Mouse (Mus musculus) liver, embryonic 16.5 days (tissue): Measurements from ENCODE around the gene Htr1f. TPM values are rescaled to one million over a fixed set of nuclear protein-coding genes. Genes with fewer than 3 reads are reported as not detected.
"Not testable (repeated sequence)": the region's sequence is repeated elsewhere in the genome, so short reads cannot be mapped to it uniquely, and the experiment has no call there.

Source experiments
- ATAC-seq: fragments of 200-750 bp; cut with Nextera tagmentation; 2 replicates; pipeline ENCODE4 v1.8.0; 2017; ENCODE audit warnings: low read depth, mild to moderate bottlenecking, moderate number of reproducible peaks, moderate library complexity
- H3K27ac ChIP-seq: fragments of 300-500 bp; sonication (generic); 2 replicates; pipeline ENCODE4 v1.5.1; 2014; ENCODE audit warnings: mild to moderate bottlenecking, low read length
- H3K27me3 ChIP-seq: fragments of 300-500 bp; sonication (generic); 2 replicates; pipeline ENCODE4 v1.6.1; 2014; ENCODE audit warnings: low read depth, low read length, mixed read lengths; ENCODE audit not compliant: control insufficient read depth, insufficient read depth
- H3K36me3 ChIP-seq: fragments of 300-500 bp; sonication (generic); 2 replicates; pipeline ENCODE4 v1.6.1; 2014; ENCODE audit warnings: mild to moderate bottlenecking; ENCODE audit not compliant: control insufficient read depth, insufficient read depth
- H3K4me1 ChIP-seq: fragments of 300-500 bp; sonication (generic); 2 replicates; pipeline ENCODE4 v1.6.1; 2014; ENCODE audit warnings: low read depth, low read length, mixed read lengths; ENCODE audit not compliant: control insufficient read depth
- H3K4me2 ChIP-seq: fragments of 300-500 bp; sonication (generic); 2 replicates; pipeline ENCODE4 v1.6.1; 2014; ENCODE audit warnings: low read depth, low read length, mixed read lengths
- H3K4me3 ChIP-seq: fragments of 300-500 bp; sonication (generic); 2 replicates; pipeline ENCODE4 v1.5.1; 2014; ENCODE audit warnings: low read depth, mild to moderate bottlenecking, low read length
- H3K9ac ChIP-seq: fragments of 300-500 bp; sonication (generic); 2 replicates; pipeline ENCODE4 v1.6.1; 2014; ENCODE audit warnings: low read depth, low read length
- H3K9me3 ChIP-seq: fragments of 300-500 bp; sonication (generic); replicated peaks from 2 replicates; pipeline ENCODE4 v1.6.1; 2016; ENCODE audit warnings: low read length; ENCODE audit not compliant: control insufficient read depth
- WGBS: fragments of 180-500 bp; shearing (Covaris S2); extraction: QIAGEN DNeasy Blood & Tissue Kit; methylation state at CpG from one replicate; pipeline ENCODE4 v1.1.7; 2014; ENCODE audit not compliant: insufficient replicate concordance; 5-methylcytosine and 5-hydroxymethylcytosine counted together
- polyA plus RNA-seq: library from polyadenylated mRNA; unstranded; fragments of >200 nt; fragmentation: Nextera tagmentation; extraction: Ambion mirVana; gene quantifications from 2 replicates; pipeline ENCODE4 v1.2.1, GENCODE M21; 2015

Htr1f gene
- polyA plus RNA-seq, 1 experiment from 2014 or later = not detected

DNA sequence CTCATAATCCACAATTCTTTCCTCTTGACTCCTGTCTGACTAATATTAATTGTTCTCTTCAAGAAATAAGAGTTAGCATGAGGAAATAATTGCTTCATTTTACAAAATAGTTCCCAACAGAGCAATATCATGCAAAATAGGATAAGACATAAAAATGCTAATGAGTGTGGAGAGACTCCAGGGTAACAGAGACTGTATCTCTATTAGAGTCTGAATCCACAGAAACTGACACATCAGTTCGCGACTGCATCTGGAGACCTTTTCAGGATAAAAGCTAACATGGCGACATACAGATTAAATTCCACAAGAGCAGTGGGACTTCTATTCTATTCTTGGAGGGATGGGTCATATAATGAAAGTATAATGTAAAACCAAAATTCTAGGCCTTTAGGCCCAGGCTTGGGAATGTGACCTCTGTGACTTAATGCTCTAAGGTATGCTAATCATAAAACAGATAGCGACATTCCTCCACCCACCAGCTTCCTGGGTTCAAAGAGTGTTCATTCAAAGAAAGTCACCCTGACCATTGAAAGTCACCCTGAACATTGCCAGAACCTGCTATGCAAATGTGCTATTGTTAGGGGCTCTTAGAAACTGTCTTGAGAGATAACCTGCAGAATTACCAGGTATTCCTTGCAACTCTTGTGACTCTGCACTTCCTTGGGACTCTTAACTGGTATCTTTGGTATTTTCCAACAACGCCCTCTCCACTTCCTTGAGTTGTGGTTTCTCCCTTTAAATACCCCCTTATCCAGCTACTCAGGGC lies 67.8 kb downstream of the Htr1f start:
- H3K27me3 ChIP-seq, H3K27ac ChIP-seq, H3K36me3 ChIP-seq, H3K9ac ChIP-seq, ATAC-seq, H3K4me1 ChIP-seq, H3K4me2 ChIP-seq, H3K4me3 ChIP-seq, H3K9me3 ChIP-seq: not testable (repeated sequence)
- 70% methylated on average over 5 of the region's 5 CpGs for WGBS

DNA sequence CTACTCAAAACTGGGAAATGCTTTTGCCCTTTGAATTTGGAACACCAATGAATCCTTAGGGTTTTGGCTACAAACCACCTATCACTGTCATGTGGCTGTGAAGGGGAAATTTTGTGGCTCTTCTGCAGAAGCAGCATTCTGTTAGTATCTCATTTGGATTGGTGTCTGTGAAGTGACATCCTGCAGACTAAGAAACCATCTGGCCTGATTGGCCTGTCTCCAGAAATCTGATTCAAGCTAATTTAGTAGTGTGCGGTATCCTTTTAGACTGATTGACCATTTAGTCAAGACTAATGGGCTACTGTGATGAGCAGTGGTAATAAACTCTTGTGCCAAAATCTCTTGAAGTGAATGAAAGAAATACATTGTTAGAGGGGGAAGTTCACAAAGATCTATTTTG lies 76.0 kb downstream of the Htr1f start:
- WGBS = 68% methylated on average over 1 of the region's 1 CpGs

DNA sequence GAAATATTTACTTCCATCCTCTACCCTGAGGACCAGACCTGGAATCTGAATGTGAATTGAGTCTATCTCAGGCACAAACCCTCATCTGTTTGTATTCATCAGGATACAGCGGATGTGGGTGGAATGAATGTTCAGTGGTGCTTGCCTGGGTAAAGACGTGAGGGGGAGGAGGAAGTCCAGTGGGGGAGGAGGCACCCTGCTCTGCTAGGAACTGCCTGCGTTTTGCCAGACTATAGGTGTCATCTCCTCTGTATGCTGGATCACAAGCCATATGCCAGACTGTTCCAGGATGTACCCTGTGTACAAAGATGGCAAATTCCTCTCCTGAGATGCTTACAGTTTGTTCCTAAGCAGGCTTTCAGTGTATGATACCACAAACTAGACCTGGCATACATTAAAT lies 83.3 kb downstream of the Htr1f start:
- H3K9ac ChIP-seq = no peak overlapping the region
- 57% methylated on average over 3 of the region's 3 CpGs for WGBS
- H3K9me3 ChIP-seq = no peaks in the 10 kb centered on the region
- no peaks in the 10 kb centered on the region for H3K36me3 ChIP-seq
- ATAC-seq = no peak
- no peak overlapping the region for H3K4me3 ChIP-seq
- no peaks in the 10 kb centered on the region for H3K4me1 ChIP-seq
- no peak overlapping the region for H3K4me2 ChIP-seq
- no peaks in the 10 kb centered on the region for H3K27me3 ChIP-seq
- H3K27ac ChIP-seq = no peak overlapping the region

More for the DNA sequence above, 76.0 kb downstream of the Htr1f start:
- Histone ChIP-seq H3K4me2 (no peak overlapping the region), H3K36me3 (no peaks in the 10 kb centered on the region), H3K27me3 (no peaks in the 10 kb centered on the region), H3K4me1 (no peaks in the 10 kb centered on the region), H3K9me3 (no peaks in the 10 kb centered on the region), H3K4me3 (no peak overlapping the region), H3K9ac (no peak overlapping the region), H3K27ac (no peak overlapping the region)
- ATAC-seq = no peak

DNA sequence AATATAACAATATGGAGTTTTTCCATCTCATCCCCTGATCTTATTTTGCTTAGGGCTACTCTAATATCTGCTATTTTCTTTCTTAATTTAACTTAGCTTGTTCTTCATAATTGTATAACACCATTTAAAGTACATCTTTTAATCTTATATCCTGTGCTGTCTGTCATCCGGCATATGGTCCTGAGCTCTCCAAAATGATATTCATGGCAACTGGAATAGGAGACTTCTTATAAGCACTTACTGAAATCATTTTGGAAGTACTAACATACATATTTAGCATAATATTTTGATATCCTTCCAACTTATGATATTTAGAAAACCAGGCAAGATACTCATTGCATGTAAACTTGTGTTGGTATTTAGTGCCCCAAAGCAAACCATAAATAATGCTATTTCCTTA lies 86.9 kb downstream of the Htr1f start:
- Histone ChIP-seq H3K4me3 (no peak overlapping the region), H3K4me1 (no peaks in the 10 kb centered on the region), H3K36me3 (no peaks in the 10 kb centered on the region), H3K27ac (no peak overlapping the region), H3K27me3 (no peaks in the 10 kb centered on the region), H3K9me3 (no peaks in the 10 kb centered on the region), H3K4me2 (no peak overlapping the region), H3K9ac (no peak overlapping the region)
- WGBS = 83% methylated on average over 1 of the region's 1 CpGs
- ATAC-seq = no peak

DNA sequence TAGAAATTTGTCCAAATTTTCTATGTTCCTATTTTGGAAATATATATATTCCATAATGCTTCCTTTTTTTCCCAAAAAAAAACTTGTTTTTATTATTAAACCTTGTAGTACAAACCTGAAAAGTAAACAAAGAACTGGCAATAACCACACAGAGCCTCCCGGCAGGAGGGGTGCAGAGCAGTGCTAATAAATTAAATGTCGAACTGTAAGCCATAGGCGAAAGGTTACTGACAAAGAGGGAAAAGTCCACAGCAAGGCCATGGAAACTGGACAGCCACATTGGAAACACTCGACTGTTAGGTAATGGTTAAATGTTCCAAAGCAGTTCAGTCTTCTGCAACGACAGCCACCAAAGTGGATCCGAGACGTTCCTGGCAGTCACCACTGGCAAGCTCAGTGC lies 87.5 kb downstream of the Htr1f start:
- Histone ChIP-seq H3K9me3 (no peaks in the 10 kb centered on the region), H3K36me3 (no peaks in the 10 kb centered on the region), H3K4me3 (no peak overlapping the region), H3K27ac (no peak overlapping the region), H3K27me3 (no peaks in the 10 kb centered on the region), H3K4me2 (no peak overlapping the region), H3K9ac (no peak overlapping the region), H3K4me1 (no peaks in the 10 kb centered on the region)
- WGBS = 65% methylated on average over 7 of the region's 7 CpGs
- no peak for ATAC-seq

DNA sequence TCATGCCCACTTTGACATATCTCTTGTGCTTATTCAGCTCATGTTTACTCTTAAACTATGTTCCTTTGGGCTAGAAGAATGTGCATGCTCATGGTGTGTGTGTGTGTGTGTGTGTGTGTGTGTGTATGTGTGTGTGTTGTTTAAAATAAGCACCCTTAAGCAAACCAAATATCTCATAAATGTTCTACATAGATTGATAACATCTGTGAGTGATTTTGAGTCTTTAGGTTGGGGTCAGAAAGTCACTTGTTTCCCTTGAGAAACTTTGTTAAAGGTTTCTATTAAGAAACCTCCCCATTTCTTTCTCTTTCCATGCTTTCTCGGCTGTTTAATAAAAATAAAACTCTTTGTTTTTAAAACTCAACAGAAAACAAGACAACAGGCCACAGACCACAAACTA lies 88.1 kb downstream of the Htr1f start:
- 62% methylated on average over 1 of the region's 1 CpGs for WGBS
- H3K36me3 ChIP-seq = no peaks in the 10 kb centered on the region
- H3K4me1 ChIP-seq = no peaks in the 10 kb centered on the region
- H3K4me3 ChIP-seq = no peak overlapping the region
- H3K4me2 ChIP-seq = no peak overlapping the region
- H3K27ac ChIP-seq = no peak overlapping the region
- H3K9ac ChIP-seq = no peak overlapping the region
- H3K27me3 ChIP-seq = no peaks in the 10 kb centered on the region
- no peaks in the 10 kb centered on the region for H3K9me3 ChIP-seq
- ATAC-seq = no peak

DNA sequence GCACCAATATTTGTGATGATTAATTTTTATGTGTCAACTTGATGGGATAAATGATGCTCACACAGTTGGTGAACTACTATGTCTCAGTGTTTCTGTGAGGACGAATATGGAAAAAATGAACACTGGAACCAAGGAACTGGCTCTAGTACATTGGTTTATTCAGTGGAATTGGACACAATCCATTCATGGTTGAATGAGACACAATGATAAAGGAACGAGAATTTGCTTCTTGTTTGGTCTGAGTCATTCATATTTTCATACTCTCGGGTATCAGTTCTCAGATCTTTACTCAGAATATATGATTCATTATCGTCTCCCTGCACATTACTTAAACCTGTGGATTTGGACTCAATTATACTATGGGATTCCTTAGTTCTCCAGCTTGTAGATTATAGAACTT lies 90.4 kb downstream of the Htr1f start:
- Histone ChIP-seq H3K4me2 (no peak overlapping the region), H3K9me3 (no peaks in the 10 kb centered on the region), H3K36me3 (no peaks in the 10 kb centered on the region), H3K27ac (no peak overlapping the region), H3K27me3 (no peaks in the 10 kb centered on the region), H3K9ac (no peak overlapping the region), H3K4me3 (no peak overlapping the region), H3K4me1 (no peaks in the 10 kb centered on the region)
- WGBS = 65% methylated on average over 4 of the region's 4 CpGs
- no peak for ATAC-seq

DNA sequence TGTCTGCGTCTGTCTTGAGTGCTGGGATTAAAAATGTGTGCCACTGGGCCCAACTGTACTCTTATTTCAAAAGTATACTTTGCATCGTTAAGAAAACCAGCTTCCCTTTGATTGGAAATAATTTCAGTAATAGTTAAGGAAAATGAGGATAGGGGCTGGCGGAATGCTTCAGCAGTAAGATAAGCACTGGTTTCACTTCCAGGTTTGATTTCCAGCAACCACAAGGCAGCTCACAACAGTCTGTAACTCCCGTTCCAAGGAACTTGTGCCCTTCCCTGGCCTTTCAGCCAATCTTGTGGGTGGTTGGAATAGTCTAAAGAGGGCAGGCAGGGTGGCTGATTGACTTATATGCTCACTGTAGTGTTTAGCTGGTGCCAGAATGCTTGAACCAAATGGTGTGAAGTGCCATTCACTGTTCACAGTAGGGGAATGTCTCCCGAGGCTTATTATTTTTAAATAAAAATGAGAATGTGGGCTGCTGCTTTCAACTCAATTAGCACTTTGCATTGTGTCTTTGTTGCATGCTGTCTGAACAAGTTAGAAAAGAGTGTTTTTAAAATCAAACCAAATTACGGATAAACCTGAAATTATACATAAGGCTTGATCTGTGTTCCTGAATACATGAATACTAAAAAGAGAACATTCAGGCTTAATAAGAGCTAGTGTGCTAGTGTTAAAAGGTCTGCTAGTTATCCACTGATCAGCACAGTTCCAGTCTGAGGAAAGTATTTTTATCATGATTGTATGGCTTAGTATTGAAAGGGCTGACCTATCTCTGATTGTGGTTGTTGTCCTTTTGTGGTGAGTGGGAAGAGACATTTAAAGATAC lies 103.4 kb downstream of the Htr1f start:
- H3K4me3 ChIP-seq = no peak overlapping the region
- no peaks in the 10 kb centered on the region for H3K4me1 ChIP-seq
- no peak for ATAC-seq
- H3K27ac ChIP-seq = no peak overlapping the region
- no peaks in the 10 kb centered on the region; the same call in 1 of the 2 replicates for H3K9me3 ChIP-seq
- H3K27me3 ChIP-seq = no peaks in the 10 kb centered on the region
- no peak overlapping the region for H3K4me2 ChIP-seq
- 57% methylated on average over 6 of the region's 6 CpGs for WGBS
- no peak overlapping the region for H3K9ac ChIP-seq
- no peaks in the 10 kb centered on the region for H3K36me3 ChIP-seq

DNA sequence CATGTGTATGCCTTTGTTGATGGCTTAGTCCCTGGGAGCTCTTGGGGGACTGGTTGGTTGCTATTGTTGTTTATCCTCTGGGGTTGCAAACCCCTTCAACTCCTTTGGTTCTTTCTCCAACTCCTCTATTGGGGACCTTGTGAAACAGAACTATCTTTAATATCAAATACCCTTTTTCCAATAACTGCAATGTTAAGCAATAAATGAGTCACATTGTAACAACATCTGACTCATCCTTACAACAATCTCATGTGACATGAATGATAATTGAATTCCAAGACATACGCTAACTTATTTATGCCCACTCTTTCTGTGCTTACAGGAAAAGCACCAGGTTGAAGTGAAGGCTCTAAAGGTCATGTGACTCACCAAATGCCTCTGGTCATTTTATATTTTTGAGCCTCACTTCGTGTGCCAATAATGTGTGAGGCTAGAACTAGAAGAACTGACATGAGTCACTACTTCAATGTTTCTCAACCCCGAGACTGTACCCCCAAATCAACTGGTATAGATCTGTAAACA lies 116.3 kb downstream of the Htr1f start:
- H3K4me1 ChIP-seq = no peaks in the 10 kb centered on the region
- WGBS = 42% methylated on average over 3 of the region's 3 CpGs
- H3K9me3 ChIP-seq = no peaks in the 10 kb centered on the region
- no peak for ATAC-seq
- H3K4me2 ChIP-seq = no peak overlapping the region
- no peak overlapping the region for H3K27ac ChIP-seq
- H3K9ac ChIP-seq = no peak overlapping the region
- no peaks in the 10 kb centered on the region for H3K36me3 ChIP-seq
- no peaks in the 10 kb centered on the region for H3K27me3 ChIP-seq
- H3K4me3 ChIP-seq = no peak overlapping the region
